Mouse (Mus musculus): ENCODE results near the gene Adamts2. TPM values are rescaled to one million over a fixed set of nuclear protein-coding genes. Genes with fewer than 3 reads are reported as not detected.

The Adamts2 gene
- polyA plus RNA-seq, 1 experiment from 2014 or later = 8.2 TPM

GRCm38 (mm10) chr11:50630462-50630861 is 28.6 kb downstream of the Adamts2 start:
- H3K27me3 ChIP-seq (ENCODE audit: control insufficient read depth, insufficient read depth, low read length) = no peaks in the 10 kb centered on the region
- no peak for ATAC-seq (replicated peaks; ENCODE audit: extremely low read depth, insufficient read depth, low FRiP score)

GRCm38 (mm10) chr11:50632270-50632669 is 30.4 kb downstream of the Adamts2 start:
- Histone ChIP-seq H3K27me3 (ENCODE audit: control insufficient read depth, insufficient read depth, low read length) (no peaks in the 10 kb centered on the region), H3K9ac (ENCODE audit: low read length) (no peak overlapping the region), H3K4me3 (ENCODE audit: low read length) (no peak overlapping the region), H3K4me1 (ENCODE audit: control insufficient read depth, insufficient read depth, low read length) (peaks cover 20% of the 10 kb centered on the region), H3K27ac (ENCODE audit: low read length) (peak overlapping the region; percentile 53; the same call in 1 of the 2 replicates), H3K36me3 (ENCODE audit: control insufficient read depth, insufficient read depth) (no peaks in the 10 kb centered on the region), H3K4me2 (ENCODE audit: low read depth, low read length) (no peak overlapping the region), H3K9me3 (replicated peaks; ENCODE audit: control insufficient read depth, low read length) (no peaks in the 10 kb centered on the region)
- 4% methylated on average over 4 of the region's 4 CpGs for WGBS
- peak; percentile 93 for ATAC-seq (replicated peaks; ENCODE audit: extremely low read depth, insufficient read depth, low FRiP score)

More at GRCm38 (mm10) chr11:50630462-50630861, 28.6 kb downstream of the Adamts2 start:
- Histone ChIP-seq H3K9me3 (replicated peaks; ENCODE audit: control insufficient read depth, low read length) (no peaks in the 10 kb centered on the region), H3K9ac (ENCODE audit: low read length) (no peak overlapping the region), H3K4me3 (ENCODE audit: low read length) (no peak overlapping the region), H3K27ac (ENCODE audit: low read length) (no peak overlapping the region), H3K4me1 (ENCODE audit: control insufficient read depth, insufficient read depth, low read length) (peaks cover 12% of the 10 kb centered on the region), H3K4me2 (ENCODE audit: low read depth, low read length) (no peak overlapping the region), H3K36me3 (ENCODE audit: control insufficient read depth, insufficient read depth) (no peaks in the 10 kb centered on the region)
- 79% methylated on average over 2 of the region's 2 CpGs for WGBS

- Histone ChIP-seq H3K36me3 (ENCODE audit: control insufficient read depth, insufficient read depth) (no peaks in the 10 kb centered on the region), H3K27me3 (ENCODE audit: control insufficient read depth, insufficient read depth, low read length) (no peaks in the 10 kb centered on the region), H3K9ac (ENCODE audit: low read length) (no peak overlapping the region), H3K27ac (ENCODE audit: low read length) (no peak overlapping the region; the same call in 1 of the 2 replicates), H3K9me3 (replicated peaks; ENCODE audit: control insufficient read depth, low read length) (no peaks in the 10 kb centered on the region), H3K4me1 (ENCODE audit: control insufficient read depth, insufficient read depth, low read length) (peaks cover 20% of the 10 kb centered on the region), H3K4me2 (ENCODE audit: low read depth, low read length) (no peak overlapping the region), H3K4me3 (ENCODE audit: low read length) (no peak overlapping the region)
- no peak for ATAC-seq (replicated peaks; ENCODE audit: extremely low read depth, insufficient read depth, low FRiP score)
- WGBS = 65% methylated on average over 2 of the region's 2 CpGs
Observed at GRCm38 (mm10) chr11:50635051-50635590, 33.2 kb downstream of the Adamts2 start.

GRCm38 (mm10) chr11:50637026-50637425 is 35.1 kb downstream of the Adamts2 start:
- Histone ChIP-seq H3K4me1 (ENCODE audit: control insufficient read depth, insufficient read depth, low read length) (peaks cover 16% of the 10 kb centered on the region), H3K4me2 (ENCODE audit: low read depth, low read length) (no peak overlapping the region), H3K9ac (ENCODE audit: low read length) (no peak overlapping the region), H3K9me3 (replicated peaks; ENCODE audit: control insufficient read depth, low read length) (no peaks in the 10 kb centered on the region), H3K27me3 (ENCODE audit: control insufficient read depth, insufficient read depth, low read length) (no peaks in the 10 kb centered on the region), H3K36me3 (ENCODE audit: control insufficient read depth, insufficient read depth) (no peaks in the 10 kb centered on the region), H3K4me3 (ENCODE audit: low read length) (no peak overlapping the region), H3K27ac (ENCODE audit: low read length) (no peak overlapping the region)
- ATAC-seq (replicated peaks; ENCODE audit: extremely low read depth, insufficient read depth, low FRiP score) = no peak
- 89% methylated on average over 11 of the region's 11 CpGs for WGBS

- H3K9me3 ChIP-seq (replicated peaks; ENCODE audit: control insufficient read depth, low read length) = no peaks in the 10 kb centered on the region
- 91% methylated on average over 13 of the region's 13 CpGs for WGBS
- no peak overlapping the region for H3K4me2 ChIP-seq (ENCODE audit: low read depth, low read length)
- no peak overlapping the region for H3K4me3 ChIP-seq (ENCODE audit: low read length)
- no peak overlapping the region for H3K9ac ChIP-seq (ENCODE audit: low read length)
- no peak for ATAC-seq (replicated peaks; ENCODE audit: extremely low read depth, insufficient read depth, low FRiP score)
- H3K36me3 ChIP-seq (ENCODE audit: control insufficient read depth, insufficient read depth) = no peaks in the 10 kb centered on the region
- no peak overlapping the region for H3K27ac ChIP-seq (ENCODE audit: low read length)
- H3K27me3 ChIP-seq (ENCODE audit: control insufficient read depth, insufficient read depth, low read length) = no peaks in the 10 kb centered on the region
- peaks cover 12% of the 10 kb centered on the region for H3K4me1 ChIP-seq (ENCODE audit: control insufficient read depth, insufficient read depth, low read length)
Observed at GRCm38 (mm10) chr11:50638197-50638867, 36.4 kb downstream of the Adamts2 start.

GRCm38 (mm10) chr11:50638868-50639220 is 37.0 kb downstream of the Adamts2 start:
- 74% methylated on average over 3 of the region's 3 CpGs for WGBS
- no peak overlapping the region for H3K4me3 ChIP-seq (ENCODE audit: low read length)

GRCm38 (mm10) chr11:50642583-50642982 is 40.7 kb downstream of the Adamts2 start:
- no peak overlapping the region for H3K27ac ChIP-seq (ENCODE audit: low read length)
- no peaks in the 10 kb centered on the region for H3K27me3 ChIP-seq (ENCODE audit: control insufficient read depth, insufficient read depth, low read length)
- no peaks in the 10 kb centered on the region for H3K9me3 ChIP-seq (replicated peaks; ENCODE audit: control insufficient read depth, low read length)
- no peak overlapping the region for H3K4me3 ChIP-seq (ENCODE audit: low read length)
- H3K9ac ChIP-seq (ENCODE audit: low read length) = no peak overlapping the region
- no peak overlapping the region for H3K4me2 ChIP-seq (ENCODE audit: low read depth, low read length)
- no peaks in the 10 kb centered on the region for H3K36me3 ChIP-seq (ENCODE audit: control insufficient read depth, insufficient read depth)
- WGBS = 34% methylated on average over 3 of the region's 3 CpGs
- no peak for ATAC-seq (replicated peaks; ENCODE audit: extremely low read depth, insufficient read depth, low FRiP score)
- H3K4me1 ChIP-seq (ENCODE audit: control insufficient read depth, insufficient read depth, low read length) = peaks cover 8% of the 10 kb centered on the region

More at GRCm38 (mm10) chr11:50638868-50639220, 37.0 kb downstream of the Adamts2 start:
- Histone ChIP-seq H3K27ac (ENCODE audit: low read length) (no peak overlapping the region), H3K9me3 (replicated peaks; ENCODE audit: control insufficient read depth, low read length) (no peaks in the 10 kb centered on the region), H3K27me3 (ENCODE audit: control insufficient read depth, insufficient read depth, low read length) (no peaks in the 10 kb centered on the region), H3K4me1 (ENCODE audit: control insufficient read depth, insufficient read depth, low read length) (peaks cover 12% of the 10 kb centered on the region), H3K4me2 (ENCODE audit: low read depth, low read length) (no peak overlapping the region), H3K9ac (ENCODE audit: low read length) (no peak overlapping the region), H3K36me3 (ENCODE audit: control insufficient read depth, insufficient read depth) (no peaks in the 10 kb centered on the region)
- ATAC-seq (replicated peaks; ENCODE audit: extremely low read depth, insufficient read depth, low FRiP score) = no peak

GRCm38 (mm10) chr11:50646148-50646547 is 44.3 kb downstream of the Adamts2 start:
- Histone ChIP-seq H3K9me3 (replicated peaks; ENCODE audit: control insufficient read depth, low read length) (0 out of 2 replicates have a peak, but pooled peaks cover 3% of the 10 kb centered on the region), H3K27ac (ENCODE audit: low read length) (peak overlapping the region; percentile 48; the same call in 1 of the 2 replicates), H3K4me1 (ENCODE audit: control insufficient read depth, insufficient read depth, low read length) (peaks cover 8% of the 10 kb centered on the region), H3K9ac (ENCODE audit: low read length) (no peak overlapping the region), H3K4me2 (ENCODE audit: low read depth, low read length) (no peak overlapping the region), H3K36me3 (ENCODE audit: control insufficient read depth, insufficient read depth) (no peaks in the 10 kb centered on the region), H3K27me3 (ENCODE audit: control insufficient read depth, insufficient read depth, low read length) (no peaks in the 10 kb centered on the region), H3K4me3 (ENCODE audit: low read length) (no peak overlapping the region)
- peak; percentile 80 for ATAC-seq (replicated peaks; ENCODE audit: extremely low read depth, insufficient read depth, low FRiP score)
- 27% methylated on average over 4 of the region's 4 CpGs for WGBS

- H3K9me3 ChIP-seq (replicated peaks; ENCODE audit: control insufficient read depth, low read length) = 0 out of 2 replicates have a peak, but pooled peaks cover 3% of the 10 kb centered on the region
- no peak for ATAC-seq (replicated peaks; ENCODE audit: extremely low read depth, insufficient read depth, low FRiP score)
- H3K4me3 ChIP-seq (ENCODE audit: low read length) = no peak overlapping the region
- no peaks in the 10 kb centered on the region for H3K27me3 ChIP-seq (ENCODE audit: control insufficient read depth, insufficient read depth, low read length)
- H3K4me2 ChIP-seq (ENCODE audit: low read depth, low read length) = no peak overlapping the region
- no peak overlapping the region for H3K27ac ChIP-seq (ENCODE audit: low read length)
- no peak overlapping the region for H3K9ac ChIP-seq (ENCODE audit: low read length)
- H3K36me3 ChIP-seq (ENCODE audit: control insufficient read depth, insufficient read depth) = no peaks in the 10 kb centered on the region
- 75% methylated on average over 4 of the region's 4 CpGs for WGBS
- peaks cover 8% of the 10 kb centered on the region for H3K4me1 ChIP-seq (ENCODE audit: control insufficient read depth, insufficient read depth, low read length)
Observed at GRCm38 (mm10) chr11:50648143-50648807, 46.4 kb downstream of the Adamts2 start.

Data from heart, embryonic 16.5 days (tissue).